Mouse (Mus musculus) left cerebral cortex, postnatal 25 days (tissue): ENCODE results near the gene Fam207a. TPM values are rescaled to one million over a fixed set of nuclear protein-coding genes. Genes with fewer than 3 reads are reported as not detected.

Experiments
- DNase-seq, 2 experiments: peaks; one replicate each; pipeline ENCODE4 v3.0.0; 2022; ENCODE audit warnings: low spot score in 2 of 2, mixed read lengths in 1 of 2
- intact Hi-C: fragments of 180-260 bp; cut with DNase I; formaldehyde crosslinking; loops from one replicate; pipeline ENCODE4 v1.15.1; 2025
- total RNA-seq, 2 experiments: library from RNA; stranded (reverse); gene quantifications; 2 replicates each; pipeline ENCODE4 v1.2.3; 2021

Fam207a gene
- total RNA-seq, 2 experiments from 2014 or later: 34.2 to 36.0 TPM

- intact Hi-C loops: loop anchor here (5.0 kb wide), 1 partner anchor 150 kb away; no protein-coding TSS in a partner anchor
These were observed 7.8 kb downstream of the Fam207a start for GRCm38 (mm10) chr10:77507779-77508178.

GRCm38 (mm10) chr10:77506961-77507577, 8.5 kb downstream of the Fam207a start:
- no peak for DNase-seq
- intact Hi-C loops: loop anchor here (5.0 kb wide), 1 partner anchor 150 kb away; no protein-coding TSS in a partner anchor

More at GRCm38 (mm10) chr10:77507779-77508178, 7.8 kb downstream of the Fam207a start:
- DNase-seq: no peak

- intact Hi-C loops: loop anchor here (5.0 kb wide), 1 partner anchor 149 kb away; no protein-coding TSS in a partner anchor
- DNase-seq: no peak
These were observed 9.1 kb downstream of the Fam207a start for GRCm38 (mm10) chr10:77506526-77506925.

- DNase-seq: peak in 1 of 2 experiments; percentile 28
- intact Hi-C loops: no loop called here
These were observed 11.4 kb downstream of the Fam207a start for GRCm38 (mm10) chr10:77504143-77504542.

GRCm38 (mm10) chr10:77502967-77503922, 12.3 kb downstream of the Fam207a start:
- DNase-seq: peak in 1 of 2 experiments; percentile 22

GRCm38 (mm10) chr10:77500636-77501035, 14.9 kb downstream of the Fam207a start:
- intact Hi-C loops: no loop called here
- no peak for DNase-seq

More at GRCm38 (mm10) chr10:77502967-77503922, 12.3 kb downstream of the Fam207a start:
- intact Hi-C loops: no loop called here

- DNase-seq: no peak
- intact Hi-C loops: loop anchor here (5.0 kb wide), 1 partner anchor 81 kb away; the partner anchor contains the start of gene Adarb1
These were observed 17.3 kb downstream of the Fam207a start for GRCm38 (mm10) chr10:77498254-77498653.

- intact Hi-C loops: loop anchor here (5.0 kb wide), 1 partner anchor 80 kb away; the partner anchor contains the start of gene Adarb1
- DNase-seq: no peak
These were observed 18.4 kb downstream of the Fam207a start for GRCm38 (mm10) chr10:77497185-77497584.

- no peak for DNase-seq
- intact Hi-C loops: no loop called here
These were observed 22.7 kb downstream of the Fam207a start for GRCm38 (mm10) chr10:77492885-77493284.

- peak in 1 of 2 experiments; percentile 58 for DNase-seq
- intact Hi-C loops: no loop called here
These were observed 24.0 kb downstream of the Fam207a start for GRCm38 (mm10) chr10:77491585-77491984.

- DNase-seq: no peak
These were observed 27.4 kb downstream of the Fam207a start for GRCm38 (mm10) chr10:77488168-77488567.

GRCm38 (mm10) chr10:77485786-77486185, 29.8 kb downstream of the Fam207a start:
- no peak for DNase-seq
- intact Hi-C loops: no loop called here

More at GRCm38 (mm10) chr10:77488168-77488567, 27.4 kb downstream of the Fam207a start:
- intact Hi-C loops: no loop called here

- DNase-seq: no peak
- intact Hi-C loops: no loop called here
These were observed 31.2 kb downstream of the Fam207a start for GRCm38 (mm10) chr10:77484205-77484935.

- no peak for DNase-seq
These were observed 33.8 kb downstream of the Fam207a start for GRCm38 (mm10) chr10:77481814-77482213.

GRCm38 (mm10) chr10:77479972-77480371, 35.6 kb downstream of the Fam207a start:
- intact Hi-C loops: no loop called here
- no peak for DNase-seq

More at GRCm38 (mm10) chr10:77481814-77482213, 33.8 kb downstream of the Fam207a start:
- intact Hi-C loops: no loop called here

GRCm38 (mm10) chr10:77476907-77477306, 38.7 kb downstream of the Fam207a start:
- intact Hi-C loops: no loop called here
- no peak for DNase-seq

GRCm38 (mm10) chr10:77472188-77472587, 43.4 kb downstream of the Fam207a start:
- intact Hi-C loops: no loop called here
- DNase-seq: peak in 1 of 2 experiments; percentile 67

GRCm38 (mm10) chr10:77471512-77471911, 44.1 kb downstream of the Fam207a start:
- intact Hi-C loops: no loop called here
- DNase-seq: no peak

GRCm38 (mm10) chr10:77470763-77471162, 44.8 kb downstream of the Fam207a start:
- intact Hi-C loops: no loop called here
- DNase-seq: no peak
